ENCODE assay signal across 16 mouse cellular contexts in genomic region chr11:75464417-75464816, GRCm38 (mm10). TPM values are rescaled to one million over a fixed set of nuclear protein-coding genes. Genes with fewer than 3 reads are reported as not detected.
"Had no signal": no experiment of that assay in that cellular context is flagged by ENCODE, and none has a peak within 500 bp of the region (broad histone marks: within the 10 kb centered on the region; RNA-seq: fewer than 3 reads in every experiment).

No protein-coding gene starts in this region.

- ATAC-seq: intestine, embryonic 15.5 days had no signal

- H3K9ac ChIP-seq: intestine, embryonic 15.5 days; limb, embryonic 13.5 days; lung, embryonic 15.5 days; neural tube, embryonic 12.5 days had no signal

- H3K27me3 ChIP-seq: intestine, embryonic 15.5 days; lung, embryonic 15.5 days; neural tube, embryonic 12.5 days had no signal

- H3K27ac ChIP-seq: intestine, embryonic 15.5 days; layer of hippocampus, adult 2 months; midbrain, embryonic 10.5 days; neural tube, embryonic 12.5 days had no signal

- H3K4me2 ChIP-seq: limb, embryonic 13.5 days; neural tube, embryonic 12.5 days had no signal

- H3K4me3 ChIP-seq: intestine, embryonic 15.5 days; layer of hippocampus, adult 2 months; limb, embryonic 13.5 days; lung, embryonic 15.5 days; midbrain, embryonic 10.5 days; neural tube, embryonic 12.5 days had no signal

- H3K9me3 ChIP-seq: intestine, embryonic 15.5 days; lung, embryonic 15.5 days; midbrain, embryonic 10.5 days; neural tube, embryonic 12.5 days had no signal

- DNase-seq: kidney, adult 18-20 months; kidney, postnatal 10 days; kidney, postnatal 4 days; left cerebral cortex, postnatal 4 days; midbrain, embryonic 14.5 days; right cerebral cortex, postnatal 4 days; spleen, adult 18-20 months; thymus, adult 18-20 months; thymus, postnatal 25 days had no signal

RNA-seq across cellular contexts. Expression of gene Serpinf2, which starts 25.0 kb away (rescaled TPM):
- polyA plus RNA-seq: midbrain, embryonic 10.5 days; midbrain, embryonic 14.5 days had no signal

RNA-seq across cellular contexts. Expression of gene Serpinf1, which starts 41.9 kb away (rescaled TPM):
- total RNA-seq: neutrophil, adult 5-6 weeks had no signal
